Mouse (Mus musculus) effector memory CD4-positive, alpha-beta T cell, adult 5 months (primary cell): ENCODE data around the gene Zfyve19. TPM values are rescaled to one million over a fixed set of nuclear protein-coding genes. Genes with fewer than 3 reads are reported as not detected.

ENCODE experiments used
- polyA plus RNA-seq: library from polyadenylated mRNA; unstranded; fragments of 100-300 nt; shearing (Covaris generic); gene quantifications from one replicate; pipeline ENCODE4 v1.2.1, GENCODE M21; 2017

Gene Zfyve19
- polyA plus RNA-seq: 25.3 TPM

DNA sequence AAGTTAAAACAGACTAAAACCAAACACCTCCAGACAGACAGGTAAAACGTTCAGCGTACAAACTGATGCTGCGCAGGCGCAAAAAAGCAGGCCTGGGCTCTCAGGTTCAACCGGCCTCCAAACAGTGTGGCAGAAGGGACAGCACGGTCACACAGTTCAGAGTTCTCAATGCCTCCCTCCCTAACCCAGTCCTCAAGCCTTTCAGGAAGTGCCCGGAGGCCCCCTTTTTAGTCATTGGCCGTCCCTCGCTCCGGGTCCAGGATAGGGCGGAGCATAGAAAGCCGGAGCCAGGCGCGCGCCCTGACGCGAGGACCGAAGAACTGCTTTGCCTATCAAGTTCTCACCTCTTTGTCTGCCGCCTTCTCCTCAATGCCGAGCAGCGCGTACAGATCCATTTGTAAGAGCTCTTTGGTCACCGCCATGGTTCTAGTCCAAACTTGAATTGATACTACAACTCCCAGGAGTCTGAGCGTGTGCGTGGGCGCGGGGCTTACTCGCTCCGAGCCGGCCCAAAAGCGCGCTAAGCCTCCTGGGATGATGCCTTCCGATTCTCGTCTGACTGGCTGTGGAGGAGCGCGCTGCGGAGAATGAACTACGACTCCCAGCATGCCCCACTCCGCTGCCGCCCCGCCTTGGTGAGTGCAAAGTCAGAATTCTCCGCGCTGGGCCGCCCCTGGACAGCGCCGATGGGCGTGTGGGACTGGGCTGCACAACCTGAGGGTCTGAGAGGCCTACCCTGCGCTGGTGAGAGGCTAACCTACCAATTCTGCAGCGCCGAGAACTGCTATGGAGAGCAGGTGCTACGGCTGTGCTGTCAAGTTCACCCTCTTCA is at the start of gene Zfyve19, which contains the start of gene Dnajc17:
Gene Zfyve19 (plus strand): TSS at position 274 of the 832 bp plus-strand sequence.
Gene Dnajc17 (minus strand): TSS at position 452 of the 832 bp plus-strand sequence.

DNA sequence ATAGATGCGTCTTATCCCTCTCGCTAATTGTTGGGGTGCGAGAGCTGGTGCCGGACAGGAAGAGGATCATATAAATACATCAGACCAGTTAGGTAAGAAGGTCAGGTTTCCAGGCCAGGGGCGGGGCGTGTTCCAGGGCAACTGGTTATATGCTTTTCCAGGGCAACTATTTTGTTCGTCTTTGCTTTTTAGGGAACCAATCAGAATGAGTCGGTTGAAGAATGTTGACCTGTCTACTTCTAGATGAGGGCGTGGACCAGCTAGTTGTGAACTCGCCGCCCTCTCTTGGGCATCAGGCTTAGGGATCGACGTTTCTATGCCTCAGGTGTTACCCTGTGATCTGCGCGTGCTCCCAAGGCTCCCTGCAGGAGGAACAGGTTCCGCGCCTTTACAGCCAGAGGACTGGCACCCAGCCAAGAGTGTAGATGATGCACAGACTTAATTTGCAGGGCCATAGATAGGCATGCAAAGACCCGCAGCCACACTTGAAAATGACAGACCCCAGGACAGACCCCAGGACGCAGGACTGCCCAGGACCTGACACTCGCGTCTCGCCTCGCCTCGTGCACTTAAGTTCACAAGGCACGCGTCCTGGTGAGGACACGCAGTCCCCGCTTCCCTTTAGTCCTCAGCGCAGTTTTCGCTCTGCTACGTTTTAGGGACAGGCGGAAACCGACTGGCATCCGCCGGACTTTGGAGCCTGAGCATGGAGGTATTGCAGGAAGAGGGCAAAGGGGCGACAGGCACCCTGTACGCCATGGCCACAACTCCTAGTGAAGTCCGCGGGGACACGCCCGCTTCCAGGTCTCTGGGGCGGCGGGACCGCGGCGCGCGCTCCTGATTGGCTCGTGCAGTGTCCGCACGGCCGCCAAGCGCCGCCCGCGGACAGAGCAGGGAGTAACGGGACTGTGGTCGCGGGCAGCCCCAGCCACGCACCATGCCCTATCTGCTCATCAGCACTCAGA is 41.2 kb upstream of the Zfyve19 start, which contains the start of gene Gchfr:
Gene Gchfr (plus strand): TSS at position 873 of the 965 bp plus-strand sequence.

DNA sequence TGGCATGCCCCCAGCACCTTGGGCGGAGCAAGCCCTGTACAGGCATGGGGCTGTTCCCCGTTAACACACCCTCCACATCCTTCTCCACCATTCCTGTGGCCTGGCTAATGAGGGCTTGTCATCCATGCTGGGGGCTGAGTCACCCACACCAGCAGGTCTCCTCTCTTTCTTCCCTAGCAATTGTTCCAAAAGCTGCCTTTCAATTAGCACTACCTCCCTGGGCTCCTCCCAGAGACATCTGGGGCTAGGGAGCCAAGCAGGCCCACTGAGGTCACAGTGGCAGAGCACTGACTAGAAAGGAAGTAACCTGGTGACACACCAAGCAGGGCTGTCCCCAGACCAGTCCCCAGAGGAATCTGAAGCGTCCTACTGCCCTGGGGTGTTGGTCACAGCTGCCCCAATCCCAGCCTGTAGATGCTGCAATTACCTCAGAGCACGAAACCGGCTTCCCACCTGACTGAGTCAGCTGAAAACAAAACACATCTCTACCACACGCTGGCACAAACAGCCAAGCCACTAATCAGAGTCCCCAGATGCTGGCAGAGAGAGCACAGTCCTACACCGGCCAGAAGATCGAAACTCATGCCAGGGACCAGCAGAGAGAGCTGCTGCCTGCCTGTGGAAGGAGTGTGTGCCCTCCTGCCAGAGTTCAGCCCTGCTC is 34.3 kb upstream of the Zfyve19 start, which contains the start of gene Gm14137:
Gene Gm14137 (plus strand): TSS at position 519 of the 661 bp plus-strand sequence.

DNA sequence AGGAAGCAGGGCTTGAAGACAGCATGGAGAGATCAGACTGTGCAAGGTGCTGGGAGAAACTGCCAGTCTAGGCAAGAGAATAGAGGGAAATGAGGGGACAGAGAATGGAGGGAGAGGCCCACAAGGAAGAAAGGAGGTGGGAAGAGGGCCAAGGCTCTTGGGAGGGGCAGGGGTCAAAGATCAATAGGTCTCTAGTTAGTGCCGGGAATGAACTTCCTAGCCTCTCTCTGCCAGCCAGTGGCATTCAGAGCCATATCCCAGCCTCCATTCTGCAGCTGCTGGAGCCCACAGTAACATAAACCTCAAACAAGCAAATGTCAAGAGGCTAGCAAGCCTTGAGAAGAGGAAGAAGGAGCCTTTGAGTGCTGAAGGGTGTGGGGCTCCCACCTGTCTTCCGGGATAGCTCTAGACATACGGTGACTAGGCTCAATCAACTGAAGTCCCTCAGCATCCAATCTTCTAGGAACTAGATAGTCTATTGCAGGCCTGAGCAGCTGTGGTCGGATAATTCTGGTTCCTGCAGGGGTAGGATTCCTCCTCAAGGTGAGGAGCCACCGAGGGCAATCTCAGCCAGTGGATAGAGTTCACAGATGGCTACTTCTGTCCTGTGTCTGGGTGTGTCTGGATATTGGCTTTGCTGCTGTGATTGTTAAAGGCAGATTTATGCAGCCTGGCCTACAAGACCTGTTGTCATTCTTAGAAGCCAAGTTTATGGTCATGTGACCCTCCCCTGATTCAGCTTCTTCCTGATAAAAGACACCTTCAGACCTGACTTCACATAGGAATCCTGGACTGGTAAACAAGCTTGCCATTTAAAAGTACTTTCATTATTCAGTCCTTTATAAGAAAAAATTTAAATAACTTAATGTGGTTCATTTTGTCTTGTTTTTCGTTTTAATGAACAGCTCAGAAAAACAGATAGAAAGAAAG is 21.6 kb downstream of the Zfyve19 start, which contains the start of gene Ppp1r14d:
Gene Ppp1r14d (minus strand): TSS at position 132 of the 930 bp plus-strand sequence.

DNA sequence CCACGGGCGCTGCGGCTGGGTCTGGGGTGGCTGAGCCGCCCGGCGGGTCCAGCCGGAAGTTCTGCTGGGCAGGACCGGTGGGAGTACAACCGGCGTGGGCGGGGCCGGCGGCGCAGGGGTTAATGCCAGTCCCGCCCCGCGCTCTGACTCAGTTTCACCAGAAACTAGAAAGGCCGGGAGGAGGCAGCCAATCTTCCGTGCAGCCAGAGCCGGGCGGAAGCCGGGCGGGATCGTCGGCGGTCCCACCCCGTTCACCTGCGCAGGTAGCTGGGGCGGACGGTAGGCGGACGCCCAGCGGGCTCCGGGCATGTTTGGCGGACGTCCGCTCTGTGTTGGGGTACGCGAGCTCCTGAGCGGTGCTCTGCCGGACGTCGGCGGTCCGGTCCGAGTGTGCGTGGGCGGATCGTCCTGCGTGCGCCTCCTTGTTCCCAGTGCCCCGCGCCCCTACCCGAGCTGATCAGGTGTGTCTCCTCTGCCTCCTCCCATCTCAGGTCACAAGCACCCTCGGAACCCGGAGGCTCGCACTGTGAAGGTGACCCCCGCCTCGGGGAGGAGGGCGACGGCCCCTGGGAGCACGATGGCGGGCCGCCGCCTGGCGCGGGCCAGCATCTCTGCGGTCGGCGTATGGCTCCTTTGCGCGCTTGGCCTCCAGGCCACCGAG is 28.9 kb downstream of the Zfyve19 start, which contains the start of gene Spint1:
Gene Spint1 (plus strand): TSS at position 153 of the 661 bp plus-strand sequence.

Other genes with a start within 250 kb of the Zfyve19 start
- 10.9 TPM for gene Ccdc32, start 179.2 kb upstream of the Zfyve19 start, polyA plus RNA-seq
- gene Rpusd2, start 173.8 kb upstream of the Zfyve19 start, polyA plus RNA-seq: 2.6 TPM
- 1.3 TPM for gene Knl1, start 161.5 kb upstream of the Zfyve19 start, polyA plus RNA-seq
- 3.1 TPM for gene Rad51, start 95.8 kb upstream of the Zfyve19 start, polyA plus RNA-seq
- gene Rmdn3, start 51.6 kb upstream of the Zfyve19 start, polyA plus RNA-seq: 21.8 TPM
- gene Gchfr, start 40.8 kb upstream of the Zfyve19 start, polyA plus RNA-seq: not detected
- 0.44 TPM for gene Gm14137, start 34.1 kb upstream of the Zfyve19 start, polyA plus RNA-seq
- 19.4 TPM for gene Dnajc17, start 178 bp downstream of the Zfyve19 start, polyA plus RNA-seq
- not detected for gene Ppp1r14d, start 21.3 kb downstream of the Zfyve19 start, polyA plus RNA-seq
- gene Spint1, start 28.7 kb downstream of the Zfyve19 start, polyA plus RNA-seq: not detected
- not detected for gene Rhov, start 62.7 kb downstream of the Zfyve19 start, polyA plus RNA-seq
- gene Vps18, start 80.1 kb downstream of the Zfyve19 start, polyA plus RNA-seq: 12.2 TPM
- gene Dll4, start 117.2 kb downstream of the Zfyve19 start, polyA plus RNA-seq: not detected
- not detected for gene Chac1, start 142.6 kb downstream of the Zfyve19 start, polyA plus RNA-seq